Mouse (Mus musculus): Measurements from ENCODE around the gene Dpm3.

DNA sequence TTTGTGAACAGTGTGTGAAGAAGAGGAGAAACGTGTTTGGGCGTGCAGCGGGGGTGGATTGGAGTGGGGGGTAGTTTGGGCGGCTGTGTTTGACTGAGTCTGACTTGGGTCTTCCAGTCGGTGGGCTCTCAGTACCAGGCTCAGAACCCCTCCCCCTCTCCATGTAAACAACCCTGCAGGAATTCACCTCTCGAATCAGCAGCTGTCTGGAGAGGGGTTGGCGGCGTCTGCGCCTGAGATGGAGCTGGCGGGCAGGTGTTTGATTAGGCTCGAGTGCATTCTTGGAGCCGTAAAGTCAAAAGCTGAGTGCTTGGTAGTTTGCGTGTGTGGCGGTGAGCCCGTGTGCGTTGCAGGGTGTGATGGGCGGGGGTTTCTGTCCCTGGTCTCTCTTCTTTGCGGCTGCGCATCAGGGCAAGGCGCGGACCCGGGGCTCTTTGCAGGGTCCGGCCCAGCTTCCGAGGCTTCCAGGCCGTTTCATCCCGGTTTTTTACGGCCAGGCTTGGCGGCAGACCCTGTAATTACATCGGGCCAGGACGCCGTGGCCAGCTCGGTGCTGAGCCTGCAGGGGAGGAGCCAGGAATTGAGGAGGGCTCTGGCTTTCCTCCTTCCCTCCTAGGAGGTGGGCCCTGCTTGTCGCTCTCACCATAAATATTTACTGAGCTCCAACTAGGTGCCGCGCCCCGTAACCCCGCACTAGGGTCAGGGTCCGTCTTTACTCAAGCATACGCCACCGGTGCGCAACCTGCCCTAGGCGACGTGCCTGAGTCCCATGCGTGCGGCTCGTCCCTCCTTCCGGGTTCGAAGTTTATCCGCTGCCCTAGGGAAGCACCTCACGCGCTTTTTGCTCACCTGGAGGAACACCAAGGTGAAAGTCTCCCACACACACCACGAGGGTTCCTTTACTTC is 21.7 kb downstream of the Dpm3 start, which contains the start of gene Efna1:
- TF ChIP-seq POLR2A (IDR thresholded peaks at IDR 0.05; ENCODE audit: low read depth, low read length), result no peak
- 0 out of 2 replicates have a peak, but pooled peaks have one; percentile 29 for TF ChIP-seq CTCF (conservative IDR thresholded peaks at IDR 0.05; ENCODE audit: insufficient read depth, insufficient read length, low read depth, low read length)

All from kidney, adult 2 months (tissue).